Mouse (Mus musculus): Measurements from ENCODE around the gene Derl3. TPM values are rescaled to one million over a fixed set of nuclear protein-coding genes. Genes with fewer than 3 reads are reported as not detected.
"Not testable (repeated sequence)": the region's sequence is repeated elsewhere in the genome, so short reads cannot be mapped to it uniquely, and the experiment has no call there.

The Derl3 gene
- 11.6 and 19.0 TPM in 2 replicates for polyA plus RNA-seq (2012; rRNA removed)

DNA sequence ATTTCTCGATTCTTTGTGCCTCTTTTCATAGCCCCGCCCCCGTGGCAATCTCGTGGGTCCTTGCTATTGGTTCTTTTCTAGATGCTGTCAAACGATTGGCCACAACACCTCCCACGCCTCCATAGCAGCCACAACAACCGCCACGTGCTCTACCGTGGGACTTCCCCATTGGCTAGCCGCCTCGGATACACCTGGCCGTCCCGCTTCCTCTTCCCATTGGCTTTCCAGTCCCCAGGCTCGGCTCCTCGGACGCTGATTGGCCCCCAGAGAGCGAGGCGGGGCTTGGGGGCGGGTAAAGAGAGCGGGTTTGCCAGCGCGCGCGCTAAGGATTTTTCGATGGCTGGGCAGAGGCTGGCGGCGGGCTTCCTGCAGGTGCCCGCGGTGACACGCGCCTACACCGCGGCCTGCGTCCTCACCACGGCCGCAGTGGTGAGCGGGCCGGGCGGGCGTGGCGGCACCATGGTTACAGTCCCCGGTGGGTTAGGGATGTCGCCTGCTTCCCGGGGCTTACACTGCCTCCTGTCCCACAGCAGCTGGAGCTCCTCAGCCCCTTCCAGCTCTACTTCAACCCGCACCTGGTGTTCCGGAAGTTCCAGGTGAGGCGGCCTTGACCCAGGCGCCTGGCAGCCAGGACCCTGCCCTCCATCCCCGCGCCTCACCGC, at the start of gene Derl3:
Gene Derl3 (plus strand): TSS at position 325 of the 662 bp plus-strand sequence.
- 3% methylated on average over 51 of the region's 51 CpGs for WGBS
- DNase-seq, result peak; percentile 97
- Histone ChIP-seq H3K36me3 (ENCODE audit: control insufficient read depth, insufficient read depth, low read length) (peaks cover 15% of the 10 kb centered on the region), H3K27ac (ENCODE audit: control insufficient read depth, insufficient read depth, low read length) (no peak within 1 kb of the TSS), H3K27me3 (ENCODE audit: control insufficient read depth, insufficient read depth, low read length) (no peaks in the 10 kb centered on the region), H3K4me1 (replicated peaks; ENCODE audit: control insufficient read depth, insufficient read depth, low read length) (peaks cover 13% of the 10 kb centered on the region), H3K4me3 (ENCODE audit: control insufficient read depth, insufficient read depth, low read length) (peak within 1 kb of the TSS; percentile 42)
- TF ChIP-seq POLR2A (IDR thresholded peaks at IDR 0.05; ENCODE audit: control insufficient read depth, extremely low read depth, insufficient read depth, low read length, poor library complexity) (no peak), CTCF (IDR thresholded peaks at IDR 0.05; ENCODE audit: borderline replicate concordance, control insufficient read depth, extremely low read depth, insufficient read depth, low read length, poor library complexity) (no peak)

DNA sequence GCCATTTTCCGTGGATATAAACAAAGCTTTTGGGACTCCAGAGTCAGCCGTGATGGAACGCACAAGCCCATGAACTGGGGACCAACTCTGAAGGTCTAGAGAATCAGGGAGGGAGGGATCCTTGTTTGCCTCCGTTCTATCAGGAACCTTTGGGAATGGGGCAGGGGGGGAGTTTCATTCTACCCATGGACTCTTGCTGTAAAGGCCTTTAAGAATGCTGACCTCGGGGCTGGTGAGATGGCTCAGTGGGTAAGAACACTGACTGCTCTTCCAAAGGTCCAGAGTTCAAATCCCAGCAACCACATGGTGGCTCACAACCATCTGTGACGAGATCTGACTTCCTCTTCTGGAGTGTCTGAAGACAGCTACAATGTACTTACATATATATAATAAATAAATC, 49.3 kb upstream of the Derl3 start:
- 85% methylated on average over 6 of the region's 6 CpGs for WGBS
- not testable (repeated sequence) for DNase-seq; H3K27me3 ChIP-seq (ENCODE audit: control insufficient read depth, insufficient read depth, low read length); H3K4me3 ChIP-seq (ENCODE audit: control insufficient read depth, insufficient read depth, low read length); H3K27ac ChIP-seq (ENCODE audit: control insufficient read depth, insufficient read depth, low read length); H3K36me3 ChIP-seq (ENCODE audit: control insufficient read depth, insufficient read depth, low read length)
- H3K4me1 ChIP-seq (replicated peaks; ENCODE audit: control insufficient read depth, insufficient read depth, low read length), result peaks cover 15% of the 10 kb centered on the region

DNA sequence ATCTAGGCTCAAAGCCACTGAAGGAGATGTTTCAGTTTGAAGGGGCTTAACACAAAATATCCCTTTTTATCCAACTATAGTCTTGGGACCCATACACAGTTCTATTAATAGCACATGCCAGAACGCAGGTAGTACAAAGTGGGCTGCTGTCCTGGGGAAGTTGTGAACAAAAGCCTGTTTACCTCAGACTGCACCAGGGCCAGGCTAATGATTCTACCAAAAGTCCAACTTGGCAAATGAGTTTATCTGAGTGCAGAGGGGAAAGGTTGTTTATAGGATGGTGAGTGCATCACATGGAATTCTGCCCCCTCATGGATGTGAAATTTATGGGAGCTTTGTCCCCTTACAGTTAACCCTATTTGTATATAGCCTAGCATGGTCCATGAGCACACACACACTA, 48.4 kb upstream of the Derl3 start:
- WGBS, result 94% methylated on average over 1 of the region's 1 CpGs
- Histone ChIP-seq H3K27ac (ENCODE audit: control insufficient read depth, insufficient read depth, low read length) (no peak overlapping the region), H3K36me3 (ENCODE audit: control insufficient read depth, insufficient read depth, low read length) (no peaks in the 10 kb centered on the region), H3K27me3 (ENCODE audit: control insufficient read depth, insufficient read depth, low read length) (no peaks in the 10 kb centered on the region), H3K4me3 (ENCODE audit: control insufficient read depth, insufficient read depth, low read length) (no peak overlapping the region), H3K4me1 (replicated peaks; ENCODE audit: control insufficient read depth, insufficient read depth, low read length) (peaks cover 15% of the 10 kb centered on the region)
- TF ChIP-seq POLR2A (IDR thresholded peaks at IDR 0.05; ENCODE audit: control insufficient read depth, extremely low read depth, insufficient read depth, low read length, poor library complexity), result no peak
- no peak for TF ChIP-seq CTCF (IDR thresholded peaks at IDR 0.05; ENCODE audit: borderline replicate concordance, control insufficient read depth, extremely low read depth, insufficient read depth, low read length, poor library complexity)
- no peak for DNase-seq

DNA sequence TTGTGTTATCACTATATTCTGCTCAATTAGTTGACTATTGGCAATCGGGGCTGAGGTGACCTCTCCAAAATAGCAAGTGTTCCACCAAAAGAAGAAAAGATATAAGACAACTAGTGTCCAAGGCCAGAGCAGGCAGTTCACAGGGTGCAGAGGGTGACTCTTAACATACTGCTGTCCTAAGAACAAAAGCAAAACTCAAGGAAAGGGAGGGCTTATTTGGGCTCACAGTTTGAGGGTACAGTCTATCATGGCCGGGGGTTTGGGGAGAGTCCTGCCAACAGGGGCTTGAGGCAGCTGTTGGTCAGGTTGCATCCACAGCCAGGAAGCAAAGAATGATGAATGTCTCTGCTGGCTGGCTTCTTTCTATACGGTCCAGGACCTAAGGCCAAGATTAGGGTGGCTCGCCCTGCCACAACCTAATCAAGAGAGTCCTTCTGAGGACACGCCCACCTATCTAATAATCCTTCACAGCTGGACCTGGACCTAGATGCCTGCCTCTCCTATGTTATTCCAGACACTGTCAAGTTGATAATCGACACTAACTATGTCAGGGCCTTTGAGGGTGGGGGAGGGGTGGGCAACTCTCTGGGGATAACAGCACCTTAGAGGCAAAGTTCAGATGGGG, 47.8 kb upstream of the Derl3 start:
- no peak for TF ChIP-seq POLR2A (IDR thresholded peaks at IDR 0.05; ENCODE audit: control insufficient read depth, extremely low read depth, insufficient read depth, low read length, poor library complexity)
- no peak for TF ChIP-seq CTCF (IDR thresholded peaks at IDR 0.05; ENCODE audit: borderline replicate concordance, control insufficient read depth, extremely low read depth, insufficient read depth, low read length, poor library complexity)
- Histone ChIP-seq H3K27ac (ENCODE audit: control insufficient read depth, insufficient read depth, low read length) (no peak overlapping the region), H3K36me3 (ENCODE audit: control insufficient read depth, insufficient read depth, low read length) (no peaks in the 10 kb centered on the region), H3K4me3 (ENCODE audit: control insufficient read depth, insufficient read depth, low read length) (no peak overlapping the region), H3K4me1 (replicated peaks; ENCODE audit: control insufficient read depth, insufficient read depth, low read length) (peaks cover 15% of the 10 kb centered on the region), H3K27me3 (ENCODE audit: control insufficient read depth, insufficient read depth, low read length) (no peaks in the 10 kb centered on the region)
- DNase-seq, result no peak
- WGBS, result 90% methylated on average over 6 of the region's 6 CpGs

DNA sequence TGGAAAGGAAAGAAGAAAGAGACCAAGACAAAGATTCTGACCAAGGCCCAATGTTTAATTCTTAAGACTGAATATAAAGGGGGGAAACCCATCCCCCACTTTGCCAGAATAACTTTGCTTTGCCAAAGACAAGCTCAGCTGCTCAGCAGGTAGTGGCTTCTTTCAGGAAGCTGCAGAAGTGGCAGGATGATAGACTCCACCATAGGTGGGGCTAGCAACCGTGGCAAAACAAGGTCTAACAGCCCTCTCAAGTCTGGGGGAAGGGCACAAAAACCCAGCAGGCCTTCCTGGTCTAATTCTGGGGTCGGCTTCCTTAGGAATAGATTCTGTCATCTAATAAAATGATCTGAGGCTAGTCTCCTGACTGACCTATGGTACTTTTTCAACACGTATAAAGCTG, 44.8 kb upstream of the Derl3 start:
- Histone ChIP-seq H3K27ac (ENCODE audit: control insufficient read depth, insufficient read depth, low read length) (no peak overlapping the region), H3K36me3 (ENCODE audit: control insufficient read depth, insufficient read depth, low read length) (no peaks in the 10 kb centered on the region), H3K4me3 (ENCODE audit: control insufficient read depth, insufficient read depth, low read length) (no peak overlapping the region), H3K27me3 (ENCODE audit: control insufficient read depth, insufficient read depth, low read length) (no peaks in the 10 kb centered on the region), H3K4me1 (replicated peaks; ENCODE audit: control insufficient read depth, insufficient read depth, low read length) (peaks cover 15% of the 10 kb centered on the region)
- TF ChIP-seq CTCF (IDR thresholded peaks at IDR 0.05; ENCODE audit: borderline replicate concordance, control insufficient read depth, extremely low read depth, insufficient read depth, low read length, poor library complexity) (no peak), POLR2A (IDR thresholded peaks at IDR 0.05; ENCODE audit: control insufficient read depth, extremely low read depth, insufficient read depth, low read length, poor library complexity) (no peak)
- 29% methylated on average over 3 of the region's 3 CpGs for WGBS
- DNase-seq, result no peak

DNA sequence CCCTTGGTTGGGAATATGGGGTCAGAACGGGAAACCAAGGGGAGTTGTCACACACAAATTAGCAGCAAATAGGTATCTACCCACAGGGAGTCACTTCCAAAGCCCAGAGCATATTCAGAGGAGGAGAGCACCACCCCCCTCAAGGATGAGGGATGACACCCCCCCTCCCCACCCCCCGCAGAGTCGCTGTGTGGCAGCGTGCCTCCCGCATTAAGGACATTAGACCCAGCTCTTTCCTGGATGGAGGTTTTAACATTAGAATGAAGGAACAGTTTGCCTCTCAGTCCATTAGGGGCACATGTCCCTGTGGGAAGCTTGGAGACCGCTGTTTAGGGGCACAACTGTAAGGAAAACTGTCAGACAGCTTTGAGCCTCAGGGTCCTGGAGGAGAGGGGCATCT, 42.1 kb upstream of the Derl3 start:
- no peak overlapping the region for H3K4me3 ChIP-seq (ENCODE audit: control insufficient read depth, insufficient read depth, low read length)
- 66% methylated on average over 6 of the region's 6 CpGs for WGBS

More for the DNA sequence above, 42.1 kb upstream of the Derl3 start:
- Histone ChIP-seq H3K36me3 (ENCODE audit: control insufficient read depth, insufficient read depth, low read length) (no peaks in the 10 kb centered on the region), H3K27ac (ENCODE audit: control insufficient read depth, insufficient read depth, low read length) (no peak overlapping the region), H3K27me3 (ENCODE audit: control insufficient read depth, insufficient read depth, low read length) (no peaks in the 10 kb centered on the region), H3K4me1 (replicated peaks; ENCODE audit: control insufficient read depth, insufficient read depth, low read length) (peaks cover 15% of the 10 kb centered on the region)
- DNase-seq, result no peak
- TF ChIP-seq CTCF (IDR thresholded peaks at IDR 0.05; ENCODE audit: borderline replicate concordance, control insufficient read depth, extremely low read depth, insufficient read depth, low read length, poor library complexity) (no peak), POLR2A (IDR thresholded peaks at IDR 0.05; ENCODE audit: control insufficient read depth, extremely low read depth, insufficient read depth, low read length, poor library complexity) (no peak)

Measured in thymus, adult 2 months (tissue).